Comparison of ENCODE assay signal across 8 mouse cellular contexts in genomic region chr8:13529891-13530316, GRCm38 (mm10). TPM values are rescaled to one million over a fixed set of nuclear protein-coding genes. Genes with fewer than 3 reads are reported as not detected.
DNase-seq lines count a peak whose midpoint lies in the region; ATAC-seq lines count a peak whose summit lies in the region.
"Had no signal": no experiment of that assay in that cellular context is flagged by ENCODE, and none has a peak within 500 bp of the region (broad histone marks: within the 10 kb centered on the region; RNA-seq: fewer than 3 reads in every experiment).

No protein-coding gene starts in this region.

- H3K27ac ChIP-seq in liver, embryonic 11.5 days (ENCODE audit: low read depth, low read length), result no peak overlapping the region

- intact Hi-C loops in gastrocnemius, postnatal 36 days (cut with DNase I), result loop anchor here (2.0 kb wide), 1 partner anchor 23 kb away; no protein-coding TSS in a partner anchor

- no peaks in the 10 kb centered on the region for H3K36me3 ChIP-seq in liver, embryonic 11.5 days (ENCODE audit: control insufficient read depth, insufficient read depth, low read length)

- no peaks in the 10 kb centered on the region for H3K27me3 ChIP-seq in liver, embryonic 11.5 days (replicated peaks; ENCODE audit: control insufficient read depth, insufficient read depth, low read length)

- no peak overlapping the region for H3K4me2 ChIP-seq in liver, embryonic 11.5 days

- WGBS in liver, embryonic 11.5 days, result 68% methylated on average over 7 of the region's 7 CpGs

- H3K9ac ChIP-seq in liver, embryonic 11.5 days (ENCODE audit: low read depth, low read length), result no peak overlapping the region

- no peak overlapping the region for H3K4me3 ChIP-seq in liver, embryonic 11.5 days (ENCODE audit: low read depth, low read length)

- H3K9me3 ChIP-seq in liver, embryonic 11.5 days (ENCODE audit: control insufficient read depth, low read length), result 0 out of 2 replicates have a peak, but pooled peaks cover 2% of the 10 kb centered on the region

- ATAC-seq in liver, embryonic 11.5 days (replicated peaks; ENCODE audit: low FRiP score), result no peak

- H3K4me1 ChIP-seq in liver, embryonic 11.5 days (replicated peaks; ENCODE audit: control insufficient read depth, insufficient read depth, low read length), result no peaks in the 10 kb centered on the region

- DNase-seq in adipocyte (ENCODE audit: low spot score), result peak; percentile 96
- peak; percentile 90 for DNase-seq in cerebellum, adult 11 months
- peak; percentile 73 to 79 for DNase-seq in gastrocnemius, postnatal 36 days
- peak; percentile 90 for DNase-seq in kidney, adult 8-10 months
- DNase-seq in liver, embryonic 11.5 days (ENCODE audit: low spot score), result peak; percentile 24
- peak; percentile 58 to 63 for DNase-seq in right cerebral cortex, postnatal 36 days (ENCODE audit: low spot score in 2 of 2)
- no peak for DNase-seq in embryo, embryonic 11 days

RNA-seq across cellular contexts. Expression of gene 1700029H14Rik, which starts 32.4 kb away (rescaled TPM):
- total RNA-seq in gastrocnemius, postnatal 36 days (2021), result not detected
- polyA plus RNA-seq in liver, embryonic 11.5 days (2014; fragmentation: Nextera tagmentation; extraction: Ambion mirVana), result not detected in 2 replicates
- total RNA-seq: adrenal gland, adult 18-20 months had no signal

RNA-seq across cellular contexts. Expression of gene Gas6, which starts 35.6 kb away (rescaled TPM):
- total RNA-seq in gastrocnemius, postnatal 36 days (2021), result 10 to 100 TPM; 55.1 to 58.8 TPM
- polyA plus RNA-seq in liver, embryonic 11.5 days (2014; fragmentation: Nextera tagmentation; extraction: Ambion mirVana), result 3.8 and 5.5 TPM in 2 replicates
